Mouse (Mus musculus) midbrain, embryonic 16.5 days (tissue): ENCODE results near the gene Pigv. TPM values are rescaled to one million over a fixed set of nuclear protein-coding genes. Genes with fewer than 3 reads are reported as not detected.

Experiments used
- ATAC-seq: fragments of 200-750 bp; cut with Nextera tagmentation; 2 replicates; pipeline ENCODE4 v1.8.0; 2017; ENCODE audit warnings: moderate TSS enrichment
- H3K27ac ChIP-seq: fragments of 300-500 bp; sonication (generic); 2 replicates; pipeline ENCODE4 v1.5.1; 2014; ENCODE audit warnings: mild to moderate bottlenecking, low read length, mixed read lengths
- H3K27me3 ChIP-seq: fragments of 300-500 bp; sonication (generic); 2 replicates; pipeline ENCODE4 v1.6.1; 2014; ENCODE audit warnings: low read depth, low read length, mixed read lengths; ENCODE audit not compliant: control insufficient read depth, insufficient read depth
- H3K36me3 ChIP-seq: fragments of 300-500 bp; sonication (generic); 2 replicates; pipeline ENCODE4 v1.6.1; 2014; ENCODE audit warnings: mild to moderate bottlenecking, low read length, moderate library complexity, mixed read lengths; ENCODE audit not compliant: control insufficient read depth, insufficient read depth
- H3K4me1 ChIP-seq: fragments of 300-500 bp; sonication (generic); 2 replicates; pipeline ENCODE4 v1.6.1; 2014; ENCODE audit warnings: mild to moderate bottlenecking, low read length, mixed read lengths; ENCODE audit not compliant: control insufficient read depth, insufficient read depth
- H3K4me2 ChIP-seq: fragments of 300-500 bp; sonication (generic); 2 replicates; pipeline ENCODE4 v1.6.1; 2014; ENCODE audit warnings: mild to moderate bottlenecking, low read length, mixed read lengths
- H3K4me3 ChIP-seq: fragments of 300-500 bp; sonication (generic); 2 replicates; pipeline ENCODE4 v1.5.1; 2014; ENCODE audit warnings: low read depth, mild to moderate bottlenecking, low read length, moderate library complexity, mixed read lengths
- H3K9ac ChIP-seq: fragments of 300-500 bp; sonication (generic); 2 replicates; pipeline ENCODE4 v1.6.1; 2014; ENCODE audit warnings: low read depth, low read length, mixed read lengths
- H3K9me3 ChIP-seq: fragments of 300-500 bp; sonication (generic); replicated peaks from 2 replicates; pipeline ENCODE4 v1.6.1; 2014; ENCODE audit warnings: mild to moderate bottlenecking, low read length, mixed read lengths; ENCODE audit not compliant: control insufficient read depth, poor library complexity, severe bottlenecking
- WGBS: fragments of 180-500 bp; shearing (Covaris S2); extraction: QIAGEN DNeasy Blood & Tissue Kit; methylation state at CpG from one replicate; pipeline ENCODE4 v1.1.7; 2014; 5-methylcytosine and 5-hydroxymethylcytosine counted together
- microRNA-seq: library from miRNA; unstranded; fragments of <30 nt; microRNA quantifications from one replicate; pipeline ENCODE4, GENCODE M21; 2017
- polyA plus RNA-seq: library from polyadenylated mRNA; unstranded; fragments of >200 nt; fragmentation: Nextera tagmentation; extraction: Ambion mirVana; gene quantifications from 2 replicates; pipeline ENCODE4 v1.2.1, GENCODE M21; 2015

Gene Pigv
- polyA plus RNA-seq, 1 experiment from 2014 or later, result 18.5 TPM

- no peak overlapping the region for H3K4me2 ChIP-seq
- WGBS, result 93% methylated on average over 11 of the region's 11 CpGs
These were observed 54.5 kb downstream of the Pigv start for GRCm38 (mm10) chr4:133617936-133618335.

GRCm38 (mm10) chr4:133615416-133615815, 57.0 kb downstream of the Pigv start:
- Histone ChIP-seq H3K36me3 (peaks cover 17% of the 10 kb centered on the region), H3K27me3 (no peaks in the 10 kb centered on the region), H3K9ac (no peak overlapping the region), H3K9me3 (peaks cover 2% of the 10 kb centered on the region; the same call in 1 of the 2 replicates), H3K4me2 (no peak overlapping the region), H3K27ac (no peak overlapping the region), H3K4me3 (no peak overlapping the region), H3K4me1 (no peaks in the 10 kb centered on the region)
- WGBS, result 88% methylated on average over 10 of the region's 10 CpGs
- ATAC-seq, result no peak

More at GRCm38 (mm10) chr4:133617936-133618335, 54.5 kb downstream of the Pigv start:
- Histone ChIP-seq H3K4me3 (no peak overlapping the region), H3K36me3 (peaks cover 6% of the 10 kb centered on the region; the same call in 1 of the 2 replicates), H3K9me3 (no peaks in the 10 kb centered on the region), H3K27ac (no peak overlapping the region), H3K4me1 (no peaks in the 10 kb centered on the region), H3K9ac (no peak overlapping the region), H3K27me3 (no peaks in the 10 kb centered on the region)
- no peak for ATAC-seq

DNA sequence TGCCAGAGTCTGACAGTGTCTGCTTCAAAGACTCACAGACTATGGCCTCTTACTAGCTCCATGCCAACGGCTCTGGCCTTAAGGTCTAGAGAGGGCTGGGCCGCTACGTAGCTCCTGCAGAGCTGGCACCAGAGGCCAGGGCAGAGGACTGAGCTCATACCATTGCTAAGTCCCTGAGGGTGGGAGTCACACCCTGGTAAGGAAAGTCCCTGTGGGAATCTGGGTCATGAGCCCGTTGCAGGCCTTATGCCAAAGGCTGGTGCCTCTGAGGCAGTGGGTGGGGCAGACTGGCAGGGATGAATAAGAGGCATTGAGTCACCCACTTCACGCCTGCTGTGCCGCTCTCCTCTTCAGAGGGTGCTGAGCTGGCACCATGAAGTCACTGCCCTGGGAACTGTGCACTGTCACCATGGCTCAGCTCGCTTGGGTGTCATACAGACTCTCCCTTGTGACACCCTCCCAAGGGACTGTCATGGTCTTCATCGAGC, 58.1 kb downstream of the Pigv start:
- Histone ChIP-seq H3K27ac (no peak overlapping the region), H3K27me3 (no peaks in the 10 kb centered on the region), H3K4me1 (no peaks in the 10 kb centered on the region), H3K4me3 (no peak overlapping the region), H3K9me3 (peaks cover 2% of the 10 kb centered on the region; the same call in 1 of the 2 replicates), H3K36me3 (peaks cover 17% of the 10 kb centered on the region), H3K9ac (no peak overlapping the region), H3K4me2 (no peak overlapping the region)
- 81% methylated on average over 8 of the region's 8 CpGs for WGBS
- ATAC-seq, result 0 out of 2 replicates have a peak, but pooled peaks have one; percentile 45

GRCm38 (mm10) chr4:133613867-133614266, 58.6 kb downstream of the Pigv start:
- Histone ChIP-seq H3K9me3 (peaks cover 2% of the 10 kb centered on the region; the same call in 1 of the 2 replicates), H3K9ac (no peak overlapping the region), H3K36me3 (peaks cover 17% of the 10 kb centered on the region), H3K27ac (no peak overlapping the region), H3K27me3 (no peaks in the 10 kb centered on the region), H3K4me3 (no peak overlapping the region), H3K4me1 (no peaks in the 10 kb centered on the region), H3K4me2 (no peak overlapping the region)
- WGBS, result 94% methylated on average over 4 of the region's 4 CpGs
- ATAC-seq, result no peak

DNA sequence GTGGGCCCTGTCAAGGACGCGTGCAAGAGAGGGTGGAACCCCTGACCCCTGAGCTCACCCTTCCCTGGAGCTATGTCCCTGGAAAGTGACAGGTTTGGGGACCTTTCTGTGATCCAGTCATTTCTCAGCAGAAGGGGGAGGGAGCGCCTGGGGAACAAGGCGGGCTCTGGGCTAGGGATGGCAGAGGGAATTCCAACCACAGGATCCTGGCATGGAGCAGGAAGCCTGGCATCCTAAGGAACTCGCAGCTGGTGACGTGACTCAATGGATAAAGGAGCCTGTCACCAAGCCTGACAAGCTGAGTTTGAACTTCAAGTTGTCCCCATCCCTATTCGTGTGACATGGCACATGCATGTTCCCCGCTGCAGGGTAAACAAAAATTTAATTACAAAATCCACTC, 59.4 kb downstream of the Pigv start:
- Histone ChIP-seq H3K9ac (no peak overlapping the region), H3K4me1 (no peaks in the 10 kb centered on the region), H3K4me3 (no peak overlapping the region), H3K27me3 (no peaks in the 10 kb centered on the region), H3K4me2 (no peak overlapping the region), H3K36me3 (peaks cover 17% of the 10 kb centered on the region), H3K9me3 (peaks cover 2% of the 10 kb centered on the region; the same call in 1 of the 2 replicates), H3K27ac (no peak overlapping the region)
- ATAC-seq, result no peak
- WGBS, result 94% methylated on average over 8 of the region's 8 CpGs

- peaks cover 20% of the 10 kb centered on the region for H3K36me3 ChIP-seq
- WGBS, result 96% methylated on average over 7 of the region's 7 CpGs
- no peak overlapping the region for H3K4me2 ChIP-seq
- H3K4me3 ChIP-seq, result no peak overlapping the region
- H3K27ac ChIP-seq, result no peak overlapping the region
- no peaks in the 10 kb centered on the region for H3K4me1 ChIP-seq
- peaks cover 2% of the 10 kb centered on the region; the same call in 1 of the 2 replicates for H3K9me3 ChIP-seq
- no peak overlapping the region for H3K9ac ChIP-seq
- H3K27me3 ChIP-seq, result no peaks in the 10 kb centered on the region
- no peak for ATAC-seq
These were observed 60.0 kb downstream of the Pigv start for GRCm38 (mm10) chr4:133612416-133612815.

- no peak overlapping the region for H3K27ac ChIP-seq
- no peaks in the 10 kb centered on the region for H3K4me1 ChIP-seq
- peaks cover 24% of the 10 kb centered on the region for H3K36me3 ChIP-seq
- H3K4me2 ChIP-seq, result no peak overlapping the region
- no peak overlapping the region for H3K9ac ChIP-seq
- H3K9me3 ChIP-seq, result peaks cover 2% of the 10 kb centered on the region; the same call in 1 of the 2 replicates
- 96% methylated on average over 5 of the region's 5 CpGs for WGBS
- ATAC-seq, result no peak
- H3K4me3 ChIP-seq, result no peak overlapping the region
- no peaks in the 10 kb centered on the region for H3K27me3 ChIP-seq
These were observed 60.6 kb downstream of the Pigv start for GRCm38 (mm10) chr4:133611815-133612214.

Small RNA genes lying within 50 kb of the gene (microRNA-seq; reads per million reads assigned to microRNA genes)
- gene Mir7227, result 0.52 reads per million

Other genes starting within 250 kb of the Pigv start
- 0.15 TPM in 2 replicates for gene Tent5b, start 192.5 kb downstream of the Pigv start, polyA plus RNA-seq
- gene Trnp1, start 174.1 kb downstream of the Pigv start, polyA plus RNA-seq, result 5.7 and 8.2 TPM in 2 replicates
- 0.61 and 0.69 TPM in 2 replicates for gene Kdf1, start 153.7 kb downstream of the Pigv start, polyA plus RNA-seq
- 247 and 263 TPM in 2 replicates for gene Nudc, start 126.7 kb downstream of the Pigv start, polyA plus RNA-seq
- not detected in 2 replicates for gene Nr0b2, start 119.3 kb downstream of the Pigv start, polyA plus RNA-seq
- 6.1 and 6.5 TPM in 2 replicates for gene Gpatch3, start 97.9 kb downstream of the Pigv start, polyA plus RNA-seq
- gene Gpn2, start 88.3 kb downstream of the Pigv start, polyA plus RNA-seq, result 16.1 and 17.0 TPM in 2 replicates
- gene Sfn, start 70.5 kb downstream of the Pigv start, polyA plus RNA-seq, result 1.1 and 1.2 TPM in 2 replicates
- 3.5 and 4.7 TPM in 2 replicates for gene Zdhhc18, start 22.5 kb downstream of the Pigv start, polyA plus RNA-seq
- gene Arid1a, start 84.1 kb upstream of the Pigv start, polyA plus RNA-seq, result 28.7 and 36.1 TPM in 2 replicates
- gene Rps6ka1, start 215.2 kb upstream of the Pigv start, polyA plus RNA-seq, result 21.9 and 22.2 TPM in 2 replicates